Mouse (Mus musculus): ENCODE results near the gene Mbd6. TPM values are rescaled to one million over a fixed set of nuclear protein-coding genes. Genes with fewer than 3 reads are reported as not detected.

Mbd6 gene
- polyA plus RNA-seq (2015; fragmentation: Nextera tagmentation; extraction: Ambion mirVana): 17.4 and 17.5 TPM in 2 replicates

GRCm38 (mm10) chr10:127288800-127289572, at the start of gene Mbd6:
Gene Mbd6 (minus strand): TSS chr10:127289018.
- peak within 1 kb of the TSS; percentile 70 for H3K9ac ChIP-seq (replicated peaks)
- ATAC-seq (replicated peaks): peak; percentile 17
- WGBS: under 1% methylated on average over 41 of the region's 65 CpGs
- H3K4me2 ChIP-seq (replicated peaks): peak within 1 kb of the TSS; percentile 91
- peak within 1 kb of the TSS; percentile 97 for H3K27ac ChIP-seq (replicated peaks)
- H3K27me3 ChIP-seq: no peaks in the 10 kb centered on the region
- peak within 1 kb of the TSS; percentile 65 for H3K4me3 ChIP-seq
- peaks cover 53% of the 10 kb centered on the region for H3K4me1 ChIP-seq
- H3K9me3 ChIP-seq: no peaks in the 10 kb centered on the region
- H3K36me3 ChIP-seq: peaks cover 28% of the 10 kb centered on the region

- ATAC-seq (replicated peaks): no peak
- H3K4me2 ChIP-seq (replicated peaks): no peak overlapping the region
Observed at GRCm38 (mm10) chr10:127337536-127338099, 48.8 kb upstream of the Mbd6 start.

DNA sequence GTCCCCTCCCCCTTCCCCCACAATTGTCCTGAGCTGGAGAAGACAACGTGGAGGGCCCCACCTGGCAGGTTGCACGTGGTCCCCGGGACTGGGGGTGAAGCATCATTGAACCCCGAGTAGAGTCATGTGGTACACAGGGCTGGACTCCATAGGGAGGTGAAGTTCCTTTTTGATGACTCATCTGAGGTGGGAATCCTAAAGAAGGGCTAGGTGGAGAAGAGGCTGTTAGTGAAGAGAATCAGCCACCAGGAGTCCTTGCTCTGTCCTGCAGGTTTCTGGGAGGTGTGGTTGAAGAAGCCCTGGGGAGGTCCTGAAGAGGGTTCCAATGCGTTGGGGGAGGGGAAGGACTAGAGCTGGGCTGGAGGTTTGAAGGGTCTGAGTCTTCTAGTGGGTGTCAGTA, 48.1 kb upstream of the Mbd6 start:
- WGBS: 78% methylated on average over 5 of the region's 5 CpGs
- Histone ChIP-seq H3K4me1 (peaks cover 36% of the 10 kb centered on the region), H3K27me3 (peaks cover 19% of the 10 kb centered on the region), H3K4me2 (replicated peaks) (no peak overlapping the region), H3K4me3 (no peak overlapping the region), H3K27ac (replicated peaks) (no peak overlapping the region), H3K36me3 (no peaks in the 10 kb centered on the region), H3K9ac (replicated peaks) (no peak overlapping the region), H3K9me3 (no peaks in the 10 kb centered on the region)
- ATAC-seq (replicated peaks): no peak

More at GRCm38 (mm10) chr10:127337536-127338099, 48.8 kb upstream of the Mbd6 start:
- Histone ChIP-seq H3K9me3 (no peaks in the 10 kb centered on the region), H3K36me3 (no peaks in the 10 kb centered on the region), H3K27me3 (peaks cover 25% of the 10 kb centered on the region), H3K4me1 (peaks cover 40% of the 10 kb centered on the region), H3K4me3 (no peak overlapping the region), H3K9ac (replicated peaks) (no peak overlapping the region), H3K27ac (replicated peaks) (no peak overlapping the region)
- 89% methylated on average over 6 of the region's 6 CpGs for WGBS

- no peak for ATAC-seq (replicated peaks)
- Histone ChIP-seq H3K4me2 (replicated peaks) (no peak overlapping the region), H3K27me3 (peaks cover 6% of the 10 kb centered on the region; the same call in 1 of the 2 replicates), H3K9ac (replicated peaks) (no peak overlapping the region), H3K4me3 (no peak overlapping the region), H3K36me3 (no peaks in the 10 kb centered on the region), H3K4me1 (peaks cover 20% of the 10 kb centered on the region), H3K27ac (replicated peaks) (no peak overlapping the region), H3K9me3 (no peaks in the 10 kb centered on the region)
- WGBS: 61% methylated on average over 1 of the region's 1 CpGs
Observed at GRCm38 (mm10) chr10:127335271-127335670, 46.5 kb upstream of the Mbd6 start.

DNA sequence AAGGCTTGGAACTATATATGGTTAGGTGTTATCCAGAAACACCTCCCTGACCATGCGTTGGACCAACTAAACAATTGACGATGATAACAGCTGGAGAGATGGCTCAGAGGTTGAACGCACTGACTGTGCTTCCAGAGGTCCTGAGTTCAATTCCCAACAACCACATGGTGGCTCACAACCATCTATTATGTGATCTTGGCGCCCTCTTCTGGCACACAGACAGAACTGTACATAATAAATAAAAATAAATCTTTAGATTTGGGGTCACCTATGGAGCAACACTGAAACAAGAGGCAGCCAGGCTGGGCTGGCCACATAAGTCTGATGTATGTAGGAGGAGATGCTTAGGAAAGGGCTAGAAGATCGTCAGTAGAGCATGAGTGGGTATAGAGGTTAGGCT, 44.3 kb upstream of the Mbd6 start:
- Histone ChIP-seq H3K4me1 (peaks cover 3% of the 10 kb centered on the region; the same call in 1 of the 2 replicates), H3K27ac (replicated peaks) (no peak overlapping the region), H3K9ac (replicated peaks) (no peak overlapping the region), H3K27me3 (peaks cover 15% of the 10 kb centered on the region), H3K4me3 (no peak overlapping the region), H3K36me3 (no peaks in the 10 kb centered on the region), H3K9me3 (no peaks in the 10 kb centered on the region), H3K4me2 (replicated peaks) (no peak overlapping the region)
- 65% methylated on average over 5 of the region's 5 CpGs for WGBS
- ATAC-seq (replicated peaks): no peak

- H3K27me3 ChIP-seq: peaks cover 22% of the 10 kb centered on the region
- no peaks in the 10 kb centered on the region for H3K36me3 ChIP-seq
- ATAC-seq (replicated peaks): no peak; the same call in 1 of the 2 replicates
- H3K4me1 ChIP-seq: peaks cover 3% of the 10 kb centered on the region; the same call in 1 of the 2 replicates
- 22% methylated on average over 31 of the region's 31 CpGs for WGBS
- peak overlapping the region; percentile 43 for H3K4me2 ChIP-seq (replicated peaks)
- peak overlapping the region; percentile 32; the same call in 1 of the 2 replicates for H3K9ac ChIP-seq (replicated peaks)
- no peak overlapping the region for H3K27ac ChIP-seq (replicated peaks)
- H3K9me3 ChIP-seq: no peaks in the 10 kb centered on the region
- H3K4me3 ChIP-seq: peak overlapping the region; percentile 27
Observed at GRCm38 (mm10) chr10:127332211-127332874, 43.5 kb upstream of the Mbd6 start.

DNA sequence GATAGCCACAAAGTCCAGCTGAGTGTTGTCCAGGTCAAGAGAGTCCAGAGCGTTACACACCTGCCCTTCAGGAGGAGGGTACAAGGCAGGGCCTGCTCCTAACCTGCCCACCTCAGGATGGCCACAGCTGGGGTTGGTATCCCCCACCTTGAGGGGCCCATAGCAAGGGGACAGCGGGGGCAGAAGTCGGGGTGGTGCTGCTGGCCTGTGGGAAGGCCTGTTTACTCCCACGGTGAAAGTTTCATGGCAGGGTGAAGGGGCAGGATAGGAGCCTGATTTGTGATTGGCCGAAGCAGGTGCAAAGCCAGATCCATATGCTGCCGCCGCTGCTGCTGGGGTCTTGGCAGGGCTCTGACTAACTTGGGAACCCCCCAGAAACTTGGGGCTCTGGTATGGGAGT, 41.4 kb upstream of the Mbd6 start:
- Histone ChIP-seq H3K27ac (replicated peaks) (no peak overlapping the region), H3K36me3 (no peaks in the 10 kb centered on the region), H3K9me3 (no peaks in the 10 kb centered on the region), H3K27me3 (peaks cover 43% of the 10 kb centered on the region), H3K4me2 (replicated peaks) (no peak overlapping the region), H3K4me1 (peaks cover 16% of the 10 kb centered on the region), H3K9ac (replicated peaks) (no peak overlapping the region), H3K4me3 (no peak overlapping the region)
- no peak for ATAC-seq (replicated peaks)
- 78% methylated on average over 7 of the region's 7 CpGs for WGBS

GRCm38 (mm10) chr10:127327461-127328145, 38.8 kb upstream of the Mbd6 start:
- 48% methylated on average over 18 of the region's 18 CpGs for WGBS
- H3K36me3 ChIP-seq: no peaks in the 10 kb centered on the region
- no peak overlapping the region for H3K27ac ChIP-seq (replicated peaks)
- peaks cover 60% of the 10 kb centered on the region for H3K27me3 ChIP-seq
- H3K4me2 ChIP-seq (replicated peaks): no peak overlapping the region
- H3K4me3 ChIP-seq: no peak overlapping the region
- no peak overlapping the region for H3K9ac ChIP-seq (replicated peaks)
- H3K9me3 ChIP-seq: no peaks in the 10 kb centered on the region
- peaks cover 16% of the 10 kb centered on the region for H3K4me1 ChIP-seq
- no peak for ATAC-seq (replicated peaks)

- H3K36me3 ChIP-seq: no peaks in the 10 kb centered on the region
- 8% methylated on average over 29 of the region's 29 CpGs for WGBS
- H3K4me3 ChIP-seq: peak overlapping the region; percentile 23
- no peak overlapping the region for H3K9ac ChIP-seq (replicated peaks)
- H3K4me2 ChIP-seq (replicated peaks): peak overlapping the region; percentile 44
- H3K27ac ChIP-seq (replicated peaks): no peak overlapping the region
- no peak for ATAC-seq (replicated peaks)
- H3K9me3 ChIP-seq: no peaks in the 10 kb centered on the region
- H3K4me1 ChIP-seq: peaks cover 13% of the 10 kb centered on the region
- peaks cover 60% of the 10 kb centered on the region for H3K27me3 ChIP-seq
Observed at GRCm38 (mm10) chr10:127326828-127327227, 38.0 kb upstream of the Mbd6 start.

- Histone ChIP-seq H3K4me1 (peaks cover 13% of the 10 kb centered on the region), H3K27me3 (peaks cover 60% of the 10 kb centered on the region), H3K9ac (replicated peaks) (no peak overlapping the region), H3K27ac (replicated peaks) (no peak overlapping the region), H3K36me3 (no peaks in the 10 kb centered on the region), H3K9me3 (no peaks in the 10 kb centered on the region), H3K4me3 (peak overlapping the region; percentile 23), H3K4me2 (replicated peaks) (peak overlapping the region; percentile 44)
- 1% methylated on average over 54 of the region's 54 CpGs for WGBS
- no peak for ATAC-seq (replicated peaks)
Observed at GRCm38 (mm10) chr10:127326017-127326801, 37.4 kb upstream of the Mbd6 start.

- WGBS: 30% methylated on average over 14 of the region's 14 CpGs
- H3K4me2 ChIP-seq (replicated peaks): 0 out of 2 replicates have a peak overlapping the region, but pooled peaks have one; percentile 44
Observed at GRCm38 (mm10) chr10:127325454-127326016, 36.7 kb upstream of the Mbd6 start.

More at GRCm38 (mm10) chr10:127325454-127326016, 36.7 kb upstream of the Mbd6 start:
- Histone ChIP-seq H3K27ac (replicated peaks) (no peak overlapping the region), H3K4me1 (peaks cover 13% of the 10 kb centered on the region), H3K4me3 (no peak overlapping the region; the same call in 1 of the 2 replicates), H3K9me3 (no peaks in the 10 kb centered on the region), H3K36me3 (no peaks in the 10 kb centered on the region), H3K27me3 (peaks cover 60% of the 10 kb centered on the region), H3K9ac (replicated peaks) (no peak overlapping the region)
- ATAC-seq (replicated peaks): no peak

All from forebrain, embryonic 15.5 days (tissue).